Mouse (Mus musculus) left cerebral cortex, postnatal 10 days (tissue): ENCODE measurements around the gene Ubxn2a. TPM values are rescaled to one million over a fixed set of nuclear protein-coding genes. Genes with fewer than 3 reads are reported as not detected.
"Not testable (repeated sequence)": the region's sequence is repeated elsewhere in the genome, so short reads cannot be mapped to it uniquely, and the experiment has no call there.

Experiments used
- DNase-seq, 2 experiments: peaks; one replicate each; pipeline ENCODE4 v3.0.0; 2021 to 2022; ENCODE audit warnings: low spot score in 2 of 2, mixed read lengths in 1 of 2; ENCODE audit errors: extremely low spot score in 1 of 2
- intact Hi-C: fragments of 180-260 bp; cut with DNase I; formaldehyde crosslinking; loops from one replicate; pipeline ENCODE4 v1.15.1; 2025
- total RNA-seq, 2 experiments: library from RNA; stranded (reverse); gene quantifications; 2 replicates each; pipeline ENCODE4 v1.2.3; 2021

The Ubxn2a gene
- total RNA-seq, 2 experiments from 2014 or later: 44.9 to 47.2 TPM

DNA sequence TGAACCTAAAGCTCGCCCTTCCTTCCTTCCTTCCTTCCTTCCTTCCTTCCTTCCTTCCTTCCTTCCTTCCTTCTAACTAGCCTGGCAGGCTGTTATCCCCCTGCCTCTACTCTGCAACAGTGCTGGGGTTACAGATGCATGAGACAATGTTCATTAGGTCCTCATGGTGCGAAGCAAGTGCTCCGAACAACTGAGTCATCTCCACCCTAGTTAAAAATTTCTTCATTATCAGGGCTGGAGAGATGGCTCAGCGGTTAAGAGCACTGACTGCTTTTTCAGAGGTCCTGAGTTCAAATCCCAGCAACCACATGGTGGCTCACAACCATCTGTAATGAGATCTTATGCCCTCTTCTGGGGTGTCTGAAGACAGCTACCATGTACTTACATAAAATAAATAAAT, 20.9 kb downstream of the Ubxn2a start:
- intact Hi-C loops: not testable (repeated sequence)

GRCm38 (mm10) chr12:4885062-4885461, 22.4 kb downstream of the Ubxn2a start:
- DNase-seq: no peak
- intact Hi-C loops: no loop called here

More for the DNA sequence above, 20.9 kb downstream of the Ubxn2a start:
- not testable (repeated sequence) for DNase-seq

- no peak for DNase-seq
- intact Hi-C loops: no loop called here
Measured at GRCm38 (mm10) chr12:4882086-4882485, 25.4 kb downstream of the Ubxn2a start.

- no peak for DNase-seq
Measured at GRCm38 (mm10) chr12:4879048-4879447, 28.5 kb downstream of the Ubxn2a start.

GRCm38 (mm10) chr12:4878296-4878783, 29.2 kb downstream of the Ubxn2a start:
- DNase-seq: no peak
- intact Hi-C loops: no loop called here

More at GRCm38 (mm10) chr12:4879048-4879447, 28.5 kb downstream of the Ubxn2a start:
- intact Hi-C loops: no loop called here

DNA sequence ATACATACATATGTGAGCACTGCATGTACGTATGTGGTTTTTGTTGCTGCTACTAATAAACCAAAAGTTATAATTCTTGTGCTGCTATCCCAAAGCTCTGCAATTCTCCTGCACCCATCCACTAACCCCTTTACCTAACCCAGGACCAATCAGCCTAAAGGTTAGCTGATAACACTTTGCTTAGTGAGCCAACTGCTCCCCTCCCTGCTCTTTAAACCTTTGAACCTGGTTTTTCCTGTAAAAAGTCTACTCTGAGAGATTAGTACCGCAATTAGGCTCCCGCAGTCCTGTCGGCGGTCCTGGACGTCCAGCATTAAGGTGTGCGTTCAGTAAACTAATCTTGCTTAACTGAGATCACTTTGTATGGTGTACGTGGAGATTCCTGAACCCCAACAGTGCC, 31.9 kb downstream of the Ubxn2a start:
- intact Hi-C loops: no loop called here
- no peak for DNase-seq

DNA sequence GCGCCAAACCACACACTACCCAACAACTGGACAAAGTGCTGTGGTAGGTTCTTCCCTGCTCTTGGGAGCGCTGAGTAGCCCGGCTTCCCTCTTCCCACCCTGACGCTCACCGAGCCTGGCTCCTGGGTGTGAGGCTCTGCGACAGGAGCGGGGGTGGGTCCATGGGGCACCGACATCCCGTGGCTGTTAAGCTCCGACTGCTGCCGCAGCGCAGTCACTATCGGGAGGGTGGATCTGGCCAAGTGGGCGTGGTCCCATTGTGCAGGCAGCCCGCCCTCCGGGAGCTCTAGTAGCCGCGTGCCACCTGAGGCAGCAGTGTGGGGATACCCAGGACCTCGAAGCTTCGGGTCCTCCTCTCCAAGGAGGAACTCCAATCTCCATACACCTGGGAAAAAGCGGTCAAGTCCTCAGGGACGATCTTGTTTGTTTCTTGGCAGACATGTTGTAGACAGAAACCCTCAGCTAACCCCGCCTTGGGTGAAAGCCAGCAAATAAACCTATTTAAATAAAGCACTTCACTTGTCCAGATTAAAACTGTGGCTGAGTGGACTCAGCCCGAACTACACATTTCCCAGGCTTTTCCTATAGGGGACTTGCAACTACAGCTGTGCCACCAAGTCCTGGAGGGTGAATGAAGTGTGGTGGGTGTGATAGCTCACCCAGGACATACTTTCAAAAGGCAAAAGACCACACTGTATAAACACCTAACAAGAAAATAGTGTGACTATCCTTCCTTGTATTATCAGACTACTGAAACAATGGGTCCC, 33.2 kb downstream of the Ubxn2a start, which contains the start of gene Mfsd2b:
TSS of gene Mfsd2b (minus strand) at position 199 of the 767 bp plus-strand sequence.
- intact Hi-C loops: no loop called here
- peak; percentile 11 to 81 for DNase-seq

- DNase-seq: no peak
- intact Hi-C loops: no loop called here
Measured at GRCm38 (mm10) chr12:4873531-4873930, 34.0 kb downstream of the Ubxn2a start.

DNA sequence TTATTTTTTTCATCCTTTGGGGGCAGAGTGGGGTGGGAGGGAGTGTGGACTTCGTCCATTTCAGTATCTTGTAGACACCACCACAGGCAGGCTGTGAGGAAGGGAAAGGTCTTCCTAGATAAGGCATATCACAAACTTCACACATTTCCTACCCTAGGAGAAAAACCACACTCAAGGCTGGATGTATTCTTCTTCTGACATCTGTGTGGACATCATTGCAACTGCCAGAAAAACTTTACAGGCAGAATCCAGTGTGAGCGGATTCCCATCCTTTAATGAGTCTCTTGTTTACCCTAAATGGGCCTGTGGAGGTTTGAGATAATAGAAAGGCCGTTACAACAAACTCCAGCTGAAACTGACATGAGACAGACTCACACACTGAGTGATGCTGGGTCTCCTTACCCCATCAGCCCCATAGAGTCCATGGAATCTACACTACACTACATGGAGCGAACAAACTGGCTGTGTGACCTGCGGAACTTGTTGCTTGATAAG, 34.5 kb downstream of the Ubxn2a start:
- intact Hi-C loops: no loop called here
- DNase-seq: no peak

- DNase-seq: no peak
- intact Hi-C loops: no loop called here
Measured at GRCm38 (mm10) chr12:4872273-4872672, 35.2 kb downstream of the Ubxn2a start.

DNA sequence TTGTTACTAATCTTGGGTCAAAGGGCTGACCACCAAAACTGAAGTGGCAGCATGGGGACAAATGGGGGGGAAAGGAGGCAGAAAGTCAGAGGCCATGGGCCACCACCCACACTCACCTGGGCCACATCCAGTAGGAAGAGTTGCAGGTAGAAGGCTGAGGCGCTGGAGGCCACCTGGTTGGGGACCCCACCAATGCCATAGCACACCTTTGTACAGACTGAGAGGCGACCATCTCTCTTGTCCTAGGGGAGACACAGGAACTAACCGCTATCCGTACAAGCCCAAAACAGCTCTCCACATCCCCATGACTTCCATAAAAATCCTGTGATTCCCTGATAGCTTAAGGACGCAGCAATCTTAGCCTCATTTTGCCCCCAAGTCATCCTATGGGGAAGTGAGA, 36.2 kb downstream of the Ubxn2a start:
- intact Hi-C loops: no loop called here
- no peak for DNase-seq

DNA sequence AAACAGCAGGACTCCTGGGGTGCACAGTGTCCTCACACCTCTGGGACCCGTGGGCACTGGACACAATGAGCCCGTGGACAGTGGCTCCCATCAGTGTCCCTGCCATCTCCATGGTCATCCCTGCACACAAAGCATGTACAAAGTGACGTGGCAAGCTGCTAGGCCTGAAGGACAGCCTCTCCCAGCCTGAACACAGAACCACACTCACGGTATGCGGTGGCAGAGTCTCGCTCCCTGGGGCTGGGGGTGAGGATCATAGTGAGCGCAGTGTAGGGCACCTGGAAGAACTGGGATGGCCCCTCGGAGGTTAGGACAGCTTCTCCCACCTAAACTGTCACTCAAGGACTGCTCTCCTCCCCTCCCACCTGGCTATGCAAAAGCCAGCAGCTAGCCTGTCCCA, 38.6 kb downstream of the Ubxn2a start:
- DNase-seq: no peak
- intact Hi-C loops: no loop called here

DNA sequence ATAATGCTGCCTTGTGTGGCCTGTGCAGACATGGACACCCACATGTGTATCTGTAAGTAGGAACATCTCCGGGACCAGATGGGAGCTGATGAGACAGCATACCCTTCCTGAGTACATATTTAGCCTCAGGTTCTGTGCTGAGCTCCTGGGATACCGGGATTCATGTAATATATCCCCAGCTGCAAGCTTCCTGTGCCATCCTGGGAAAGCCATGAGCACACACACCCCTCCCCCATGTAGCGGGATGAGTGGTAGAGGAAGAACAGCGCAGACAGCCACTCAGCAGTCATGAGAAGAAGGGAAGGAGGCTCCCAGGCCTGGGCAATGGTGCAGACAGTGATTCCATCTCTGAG, 43.2 kb downstream of the Ubxn2a start:
- peak in 1 of 2 experiments; percentile 29 for DNase-seq
- intact Hi-C loops: no loop called here

- intact Hi-C loops: no loop called here
- DNase-seq: no peak
Measured at GRCm38 (mm10) chr12:4863654-4864337, 43.7 kb downstream of the Ubxn2a start.

DNA sequence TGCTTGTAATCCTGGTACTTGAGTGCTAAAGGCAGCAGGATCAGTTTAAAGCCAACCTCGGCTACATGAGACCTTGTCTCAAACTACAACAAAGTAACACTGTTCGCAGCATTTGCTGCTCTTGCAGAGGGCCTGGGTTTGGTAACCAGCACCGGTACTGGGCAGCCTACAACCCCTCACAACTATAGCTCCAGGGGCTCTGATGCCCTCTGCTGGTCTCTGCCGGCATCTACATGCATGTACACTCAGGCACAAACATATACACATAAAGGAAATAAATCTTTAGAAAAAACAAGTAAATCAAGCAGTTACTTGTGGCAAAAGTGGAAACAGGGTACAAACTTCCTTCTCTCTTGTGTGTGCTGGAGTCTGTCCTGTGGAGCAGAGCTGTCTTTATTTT, 44.8 kb downstream of the Ubxn2a start:
- intact Hi-C loops: no loop called here

DNA sequence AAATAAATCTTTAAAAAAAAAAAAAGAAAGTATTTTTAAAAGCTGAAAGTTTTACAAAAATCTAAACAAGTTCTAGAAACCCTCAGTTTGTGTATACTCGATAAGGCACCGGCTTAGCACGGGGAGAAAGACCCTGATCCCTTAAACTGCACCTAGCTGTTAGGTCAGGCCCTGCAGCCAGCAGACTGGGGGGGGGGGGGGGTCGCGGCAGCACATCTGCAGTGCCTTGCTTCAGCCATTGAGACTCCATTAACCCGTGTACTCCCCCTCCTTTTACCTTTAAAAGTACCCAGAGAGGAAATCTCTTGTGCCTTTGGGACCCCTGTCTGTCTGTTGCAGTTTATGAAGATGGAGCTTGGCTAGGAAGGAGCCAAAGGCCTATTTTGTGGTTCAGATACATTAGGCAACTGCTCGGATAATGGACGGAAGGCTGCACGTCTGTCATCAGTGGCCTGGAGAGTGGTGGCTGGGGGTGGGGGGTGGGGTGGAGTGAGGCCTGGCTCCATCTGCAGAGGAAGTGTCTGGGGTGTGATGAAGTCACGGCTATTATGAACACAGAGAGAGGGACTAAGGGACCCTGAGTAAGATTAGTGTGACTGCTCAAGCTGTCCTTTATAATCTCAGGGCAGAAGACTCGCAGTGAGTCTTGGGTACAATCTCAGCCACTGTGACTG, 48.1 kb downstream of the Ubxn2a start:
- peak in 1 of 2 experiments; percentile 2 for DNase-seq
- intact Hi-C loops: loop anchor here (10.0 kb wide), 1 partner anchor 115 kb away; no protein-coding TSS in a partner anchor

More for the DNA sequence above, 44.8 kb downstream of the Ubxn2a start:
- DNase-seq: no peak

DNA sequence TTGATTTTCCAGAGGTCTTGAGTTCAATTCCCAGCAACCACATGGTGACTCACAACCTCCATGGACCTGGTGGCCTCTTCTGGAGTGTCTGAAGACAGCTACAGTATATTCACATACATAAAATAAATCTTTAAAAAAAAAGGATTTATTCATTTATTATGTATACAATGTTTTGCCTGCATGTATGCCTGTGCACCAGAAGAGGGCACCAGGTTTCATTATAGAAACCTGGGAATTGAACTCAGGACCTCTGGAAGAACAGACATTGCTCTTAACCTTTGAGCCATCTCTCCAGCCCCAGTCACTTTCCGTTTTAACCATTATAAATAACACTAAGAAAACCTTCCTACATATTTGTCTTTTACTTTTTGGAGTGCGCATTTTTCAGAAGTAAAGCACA, 50.7 kb downstream of the Ubxn2a start:
- DNase-seq: no peak
- intact Hi-C loops: loop anchor here (10.0 kb wide), 1 partner anchor 118 kb away; no protein-coding TSS in a partner anchor

- intact Hi-C loops: loop anchor here (10.0 kb wide), 1 partner anchor 119 kb away; no protein-coding TSS in a partner anchor
- no peak for DNase-seq
Measured at GRCm38 (mm10) chr12:4856160-4856559, 51.3 kb downstream of the Ubxn2a start.

GRCm38 (mm10) chr12:4843741-4844140, 63.8 kb downstream of the Ubxn2a start:
- DNase-seq: peak in 1 of 2 experiments; percentile 57
- intact Hi-C loops: loop anchor here (5.0 kb wide), 1 partner anchor 74 kb away; the partner anchor contains the start of gene Atad2b
